Mouse (Mus musculus): ENCODE data around the gene Smpd3. TPM values are rescaled to one million over a fixed set of nuclear protein-coding genes. Genes with fewer than 3 reads are reported as not detected.
A peak's percentile ranks its signal among the peaks of the same experiment; 100 is the strongest.

The Smpd3 gene
- polyA plus RNA-seq (2012; rRNA removed): 3.6 and 3.8 TPM in 2 replicates

DNA sequence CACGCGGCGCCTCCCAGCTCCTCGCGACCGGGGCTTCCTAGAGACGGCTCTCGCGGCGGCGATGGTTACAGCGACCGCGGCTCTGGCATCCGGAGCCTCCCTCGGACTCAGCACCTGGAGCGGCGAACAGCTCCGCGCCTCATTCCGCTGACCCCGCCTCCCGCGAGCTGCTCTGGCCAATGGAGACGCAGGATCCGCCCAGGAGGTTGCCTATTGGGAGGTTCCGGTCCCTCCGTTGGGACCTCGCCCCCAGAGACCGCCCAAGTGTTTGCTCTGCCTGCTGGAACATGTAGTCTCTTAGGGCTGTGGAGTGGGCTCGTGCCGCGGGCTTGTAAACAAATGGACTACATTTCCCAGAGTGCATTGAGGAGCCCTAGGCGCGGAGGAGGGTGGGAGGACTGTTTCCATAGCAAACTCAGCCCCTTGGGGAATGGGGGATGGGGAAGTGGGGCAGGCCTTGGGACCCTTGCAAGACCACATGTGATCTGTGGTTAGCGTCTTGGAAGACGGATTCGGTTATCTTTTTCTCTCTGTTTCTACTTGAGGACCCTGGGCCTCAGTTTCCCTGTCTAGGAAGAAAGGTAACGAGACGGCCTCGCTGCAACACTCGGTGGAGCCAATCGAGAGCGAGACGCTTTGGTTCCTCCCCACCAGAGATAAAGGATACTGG is at the start of gene Smpd3:
TSS of gene Smpd3 (minus strand) at position 137 of the 670 bp plus-strand sequence.
- Histone ChIP-seq H3K4me1 (replicated peaks; ENCODE audit: control insufficient read depth, insufficient read depth, low read length) (peaks cover 12% of the 10 kb centered on the region), H3K27ac (ENCODE audit: control insufficient read depth, insufficient read depth, low read length) (no peak within 1 kb of the TSS), H3K27me3 (ENCODE audit: control insufficient read depth, insufficient read depth, low read length) (peaks cover 2% of the 10 kb centered on the region; the same call in 1 of the 2 replicates), H3K4me3 (ENCODE audit: control insufficient read depth, insufficient read depth, low read length) (peak within 1 kb of the TSS; percentile 40), H3K36me3 (ENCODE audit: control insufficient read depth, insufficient read depth, low read length) (no peaks in the 10 kb centered on the region)
- TF ChIP-seq CTCF (IDR thresholded peaks at IDR 0.05; ENCODE audit: borderline replicate concordance, control insufficient read depth, extremely low read depth, insufficient read depth, low read length, poor library complexity): 0 out of 2 replicates have a peak, but pooled peaks have one; percentile 31
- TF ChIP-seq POLR2A (IDR thresholded peaks at IDR 0.05; ENCODE audit: control insufficient read depth, extremely low read depth, insufficient read depth, low read length, poor library complexity): no peak; the same call in 1 of the 2 replicates
- DNase-seq: peak; percentile 96
- under 1% methylated on average over 45 of the region's 45 CpGs for WGBS

DNA sequence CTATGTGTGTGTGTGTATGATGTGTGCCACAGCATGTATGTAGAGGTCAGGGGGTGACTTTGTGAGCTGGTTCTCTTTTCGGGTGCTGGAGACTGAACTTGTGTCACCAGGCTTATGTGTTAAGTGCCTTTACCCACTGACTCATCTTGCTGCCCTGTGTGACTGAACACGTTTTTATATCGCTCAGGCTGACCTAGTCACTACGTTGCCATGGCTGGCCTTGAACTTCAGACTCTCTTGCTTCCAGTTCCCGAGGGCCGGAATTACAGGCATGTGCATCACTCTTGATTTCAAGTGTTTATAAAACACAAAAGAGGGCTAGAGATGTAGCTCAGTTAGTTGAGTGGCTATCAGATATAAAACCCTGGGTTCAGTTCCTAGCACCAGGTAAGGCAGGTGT is 43.2 kb upstream of the Smpd3 start:
- Histone ChIP-seq H3K36me3 (ENCODE audit: control insufficient read depth, insufficient read depth, low read length) (no peaks in the 10 kb centered on the region), H3K4me3 (ENCODE audit: control insufficient read depth, insufficient read depth, low read length) (no peak overlapping the region), H3K4me1 (replicated peaks; ENCODE audit: control insufficient read depth, insufficient read depth, low read length) (no peaks in the 10 kb centered on the region), H3K27ac (ENCODE audit: control insufficient read depth, insufficient read depth, low read length) (no peak overlapping the region), H3K27me3 (ENCODE audit: control insufficient read depth, insufficient read depth, low read length) (no peaks in the 10 kb centered on the region)
- 97% methylated on average over 6 of the region's 6 CpGs for WGBS
- no peak for DNase-seq
- TF ChIP-seq CTCF (IDR thresholded peaks at IDR 0.05; ENCODE audit: borderline replicate concordance, control insufficient read depth, extremely low read depth, insufficient read depth, low read length, poor library complexity) (no peak), POLR2A (IDR thresholded peaks at IDR 0.05; ENCODE audit: control insufficient read depth, extremely low read depth, insufficient read depth, low read length, poor library complexity) (no peak)

DNA sequence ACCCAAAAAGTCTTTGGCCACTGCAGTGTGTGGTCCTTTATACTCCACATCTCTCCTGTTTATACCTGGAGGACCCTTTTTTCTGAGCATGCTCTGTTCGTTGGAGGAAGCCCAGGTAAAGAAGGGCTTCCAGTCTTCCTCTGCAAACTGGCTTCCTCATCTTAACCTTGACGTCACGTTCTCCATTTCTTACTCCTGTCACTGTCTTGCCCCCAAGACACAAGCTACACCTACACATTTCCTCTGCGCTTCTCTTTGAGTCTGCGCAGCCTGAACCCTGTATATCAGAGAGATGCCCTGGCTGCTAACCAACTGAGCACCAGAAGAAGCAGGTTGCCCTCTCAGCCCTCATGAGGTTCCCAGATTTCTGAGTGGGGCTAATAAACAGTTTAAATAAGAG is 41.6 kb upstream of the Smpd3 start:
- no peaks in the 10 kb centered on the region for H3K36me3 ChIP-seq (ENCODE audit: control insufficient read depth, insufficient read depth, low read length)
- no peak for TF ChIP-seq CTCF (IDR thresholded peaks at IDR 0.05; ENCODE audit: borderline replicate concordance, control insufficient read depth, extremely low read depth, insufficient read depth, low read length, poor library complexity)
- no peaks in the 10 kb centered on the region for H3K27me3 ChIP-seq (ENCODE audit: control insufficient read depth, insufficient read depth, low read length)
- no peak for DNase-seq
- H3K27ac ChIP-seq (ENCODE audit: control insufficient read depth, insufficient read depth, low read length): no peak overlapping the region
- WGBS: 34% methylated on average over 5 of the region's 5 CpGs
- no peaks in the 10 kb centered on the region for H3K4me1 ChIP-seq (replicated peaks; ENCODE audit: control insufficient read depth, insufficient read depth, low read length)
- no peak overlapping the region for H3K4me3 ChIP-seq (ENCODE audit: control insufficient read depth, insufficient read depth, low read length)

DNA sequence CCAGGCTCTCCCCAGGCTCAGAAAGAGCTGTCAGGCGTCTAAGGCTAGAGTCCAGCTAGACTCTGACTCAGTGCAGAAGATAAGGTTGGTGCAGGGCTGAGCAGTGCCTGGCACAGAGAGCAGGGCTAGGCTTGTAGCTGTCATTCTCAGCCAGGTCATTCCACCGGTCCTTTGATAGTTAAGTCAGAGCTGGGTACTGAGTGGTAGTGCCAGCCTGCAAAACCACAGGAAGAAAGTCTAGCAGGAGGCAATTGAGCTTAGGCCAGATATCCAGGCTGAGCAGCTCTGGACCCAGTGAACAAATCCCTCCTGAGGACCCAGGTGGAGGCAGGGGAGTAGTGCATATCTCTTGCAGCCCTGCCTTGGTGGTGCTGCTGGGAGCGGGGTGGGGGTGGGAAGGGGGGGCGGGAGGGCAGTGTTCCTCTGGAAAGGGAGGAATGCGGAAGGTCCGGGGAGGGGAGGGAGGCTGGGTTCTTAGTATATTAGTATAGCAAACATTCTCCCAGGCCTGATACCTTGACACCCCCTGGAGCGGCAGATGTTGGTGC is 40.8 kb upstream of the Smpd3 start:
- no peak for TF ChIP-seq CTCF (IDR thresholded peaks at IDR 0.05; ENCODE audit: borderline replicate concordance, control insufficient read depth, extremely low read depth, insufficient read depth, low read length, poor library complexity)
- TF ChIP-seq POLR2A (IDR thresholded peaks at IDR 0.05; ENCODE audit: control insufficient read depth, extremely low read depth, insufficient read depth, low read length, poor library complexity): no peak
- 83% methylated on average over 7 of the region's 7 CpGs for WGBS
- Histone ChIP-seq H3K27me3 (ENCODE audit: control insufficient read depth, insufficient read depth, low read length) (no peaks in the 10 kb centered on the region), H3K27ac (ENCODE audit: control insufficient read depth, insufficient read depth, low read length) (no peak overlapping the region), H3K4me1 (replicated peaks; ENCODE audit: control insufficient read depth, insufficient read depth, low read length) (no peaks in the 10 kb centered on the region), H3K4me3 (ENCODE audit: control insufficient read depth, insufficient read depth, low read length) (no peak overlapping the region), H3K36me3 (ENCODE audit: control insufficient read depth, insufficient read depth, low read length) (no peaks in the 10 kb centered on the region)
- no peak for DNase-seq

DNA sequence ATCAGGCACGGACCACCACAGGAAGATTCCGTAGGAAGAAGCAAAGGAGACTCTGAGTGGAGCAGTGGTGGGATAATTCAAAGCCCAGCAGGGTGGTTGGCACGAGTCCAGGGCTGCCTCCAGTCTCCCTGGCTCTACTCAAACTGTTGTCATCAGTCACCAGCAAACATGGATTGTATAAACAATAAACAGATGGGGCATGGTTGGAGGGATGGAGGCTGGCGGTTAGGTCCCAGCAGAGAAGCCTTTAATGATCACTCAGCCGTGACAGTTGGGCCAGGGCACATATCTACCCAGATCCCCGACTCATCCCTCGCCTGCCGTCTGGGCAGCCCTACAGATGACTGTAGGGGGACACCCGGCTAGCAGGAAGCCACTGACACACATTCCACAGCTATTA is 39.1 kb upstream of the Smpd3 start:
- Histone ChIP-seq H3K27me3 (ENCODE audit: control insufficient read depth, insufficient read depth, low read length) (no peaks in the 10 kb centered on the region), H3K4me1 (replicated peaks; ENCODE audit: control insufficient read depth, insufficient read depth, low read length) (no peaks in the 10 kb centered on the region), H3K4me3 (ENCODE audit: control insufficient read depth, insufficient read depth, low read length) (no peak overlapping the region), H3K36me3 (ENCODE audit: control insufficient read depth, insufficient read depth, low read length) (no peaks in the 10 kb centered on the region), H3K27ac (ENCODE audit: control insufficient read depth, insufficient read depth, low read length) (no peak overlapping the region)
- no peak for DNase-seq
- TF ChIP-seq POLR2A (IDR thresholded peaks at IDR 0.05; ENCODE audit: control insufficient read depth, extremely low read depth, insufficient read depth, low read length, poor library complexity): no peak
- TF ChIP-seq CTCF (IDR thresholded peaks at IDR 0.05; ENCODE audit: borderline replicate concordance, control insufficient read depth, extremely low read depth, insufficient read depth, low read length, poor library complexity): no peak
- 74% methylated on average over 9 of the region's 9 CpGs for WGBS

DNA sequence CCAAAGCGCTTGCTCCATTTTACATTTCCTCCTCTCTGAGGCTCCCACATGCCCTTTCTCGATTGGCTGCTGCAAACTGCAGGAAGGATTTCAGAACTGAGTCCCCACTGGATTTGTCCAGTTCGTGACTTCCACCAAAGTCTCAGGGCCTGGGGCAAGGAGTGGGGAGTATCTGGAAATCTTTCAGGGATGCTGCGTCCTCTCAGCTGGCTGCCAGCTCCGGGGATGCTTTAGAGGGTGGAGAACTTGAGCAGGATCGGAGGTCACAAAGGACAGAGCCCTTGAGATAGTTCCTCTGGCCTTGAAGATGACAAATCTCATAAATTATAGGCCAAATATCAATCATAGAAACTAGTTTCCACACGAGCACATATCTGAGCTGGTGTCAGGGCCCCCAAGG is 38.2 kb upstream of the Smpd3 start:
- TF ChIP-seq POLR2A (IDR thresholded peaks at IDR 0.05; ENCODE audit: control insufficient read depth, extremely low read depth, insufficient read depth, low read length, poor library complexity) (no peak), CTCF (IDR thresholded peaks at IDR 0.05; ENCODE audit: borderline replicate concordance, control insufficient read depth, extremely low read depth, insufficient read depth, low read length, poor library complexity) (no peak)
- H3K27me3 ChIP-seq (ENCODE audit: control insufficient read depth, insufficient read depth, low read length): no peaks in the 10 kb centered on the region

More for the DNA sequence above, 38.2 kb upstream of the Smpd3 start:
- Histone ChIP-seq H3K27ac (ENCODE audit: control insufficient read depth, insufficient read depth, low read length) (no peak overlapping the region), H3K36me3 (ENCODE audit: control insufficient read depth, insufficient read depth, low read length) (no peaks in the 10 kb centered on the region), H3K4me3 (ENCODE audit: control insufficient read depth, insufficient read depth, low read length) (no peak overlapping the region), H3K4me1 (replicated peaks; ENCODE audit: control insufficient read depth, insufficient read depth, low read length) (no peaks in the 10 kb centered on the region)
- WGBS: 87% methylated on average over 7 of the region's 7 CpGs
- no peak for DNase-seq
